Mouse (Mus musculus) embryo, embryonic 11 days (tissue): ENCODE data around the gene Rplp1.

Experiments used
- DNase-seq: peaks from one replicate; pipeline ENCODE4 v3.0.0-alpha.2; 2015

Rplp1 gene

DNA sequence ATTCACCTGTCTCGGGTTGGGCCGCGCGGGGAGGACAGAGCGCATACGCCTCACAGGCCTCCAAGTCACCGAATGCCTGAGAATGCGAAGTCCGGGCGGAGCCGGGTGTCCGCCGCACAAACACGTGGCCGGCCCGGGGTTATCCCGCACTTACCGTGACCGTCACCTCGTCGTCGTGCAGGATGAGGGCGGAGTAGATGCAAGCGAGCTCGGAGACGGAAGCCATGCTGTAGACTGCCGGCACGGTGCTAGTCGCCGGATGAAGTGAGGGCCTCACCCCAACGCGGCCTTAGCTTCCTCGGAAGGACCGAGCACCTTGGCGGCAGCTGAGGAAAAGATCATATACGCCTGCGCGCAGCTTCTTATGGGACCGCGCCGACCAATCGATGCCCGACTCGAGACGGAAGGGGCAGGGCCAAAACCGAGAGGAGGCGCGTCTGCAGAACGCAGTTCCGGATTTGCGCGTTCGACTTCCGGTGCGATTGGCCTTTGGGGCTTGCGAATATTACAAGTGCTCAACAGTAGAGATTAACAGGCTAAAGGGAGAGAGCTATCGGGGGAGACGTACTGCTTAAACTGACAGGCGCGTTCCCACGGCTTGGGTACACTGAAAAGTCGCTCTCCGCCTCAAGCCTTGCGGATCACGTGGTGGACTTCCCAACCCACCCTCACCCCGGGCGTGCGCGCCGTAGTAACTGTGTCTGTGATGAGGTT lies at the start of gene Rplp1:
Gene Rplp1 (minus strand): TSS at position 340 of the 714 bp plus-strand sequence.
- peak; percentile 98 for DNase-seq

DNA sequence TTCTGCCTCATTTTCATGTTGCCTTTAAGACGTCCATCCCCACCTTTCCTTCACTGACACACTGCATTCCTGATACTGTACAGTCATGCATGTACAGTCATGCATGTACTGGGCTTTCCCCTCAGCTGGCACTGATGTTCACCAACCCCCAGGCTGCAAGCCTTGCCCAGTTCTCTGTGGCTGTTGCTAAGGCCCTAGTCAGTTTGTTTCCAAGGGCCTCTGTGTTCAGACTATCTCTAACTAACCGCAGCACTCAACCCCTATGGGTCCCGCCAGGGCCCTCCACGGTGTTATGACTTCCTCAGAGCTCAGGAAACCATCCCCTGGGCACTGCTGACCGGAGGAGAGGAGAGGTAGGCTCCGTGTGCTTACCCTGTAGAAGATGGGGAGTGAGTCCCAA lies 49.0 kb upstream of the Rplp1 start:
- DNase-seq, result no peak

DNA sequence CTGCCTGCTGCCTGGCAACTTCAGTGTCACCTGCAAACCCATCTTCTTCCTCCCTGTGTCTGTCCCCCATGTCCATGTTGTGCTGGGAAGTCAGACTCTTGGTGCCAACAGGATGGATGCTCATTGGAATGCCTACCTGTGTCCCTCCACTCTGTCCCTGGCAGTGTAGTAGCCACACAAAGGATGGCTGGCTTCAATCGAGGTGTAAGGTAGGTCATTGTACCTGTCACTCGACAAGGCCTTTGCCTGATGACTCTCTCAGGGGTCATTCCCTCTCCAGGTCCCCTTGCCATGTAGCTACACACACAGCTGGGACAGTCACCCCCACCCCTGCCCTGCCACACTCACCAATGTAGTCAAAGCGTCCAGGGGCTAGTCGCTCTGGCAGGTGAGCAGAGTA lies 46.8 kb upstream of the Rplp1 start:
- no peak for DNase-seq

DNA sequence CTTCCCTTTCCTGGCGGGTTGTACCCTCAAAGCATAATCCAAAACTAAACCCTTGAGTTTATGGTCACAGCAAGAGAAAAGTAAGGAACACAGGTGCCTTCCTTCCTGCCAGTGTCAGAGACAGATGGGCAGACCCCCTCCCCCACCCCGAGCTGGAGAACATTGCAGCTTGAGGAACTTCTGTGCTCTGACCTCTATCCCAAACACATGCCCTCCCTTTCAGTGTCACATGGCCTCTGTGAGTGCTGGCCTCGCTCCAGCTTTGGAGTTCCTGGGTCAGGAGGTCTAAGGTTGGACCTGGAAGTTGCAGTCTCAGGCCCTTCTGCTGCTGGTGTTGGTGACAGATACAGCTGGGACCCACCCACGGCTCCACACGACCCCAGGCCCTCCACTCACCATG lies 46.4 kb upstream of the Rplp1 start:
- DNase-seq, result no peak

DNA sequence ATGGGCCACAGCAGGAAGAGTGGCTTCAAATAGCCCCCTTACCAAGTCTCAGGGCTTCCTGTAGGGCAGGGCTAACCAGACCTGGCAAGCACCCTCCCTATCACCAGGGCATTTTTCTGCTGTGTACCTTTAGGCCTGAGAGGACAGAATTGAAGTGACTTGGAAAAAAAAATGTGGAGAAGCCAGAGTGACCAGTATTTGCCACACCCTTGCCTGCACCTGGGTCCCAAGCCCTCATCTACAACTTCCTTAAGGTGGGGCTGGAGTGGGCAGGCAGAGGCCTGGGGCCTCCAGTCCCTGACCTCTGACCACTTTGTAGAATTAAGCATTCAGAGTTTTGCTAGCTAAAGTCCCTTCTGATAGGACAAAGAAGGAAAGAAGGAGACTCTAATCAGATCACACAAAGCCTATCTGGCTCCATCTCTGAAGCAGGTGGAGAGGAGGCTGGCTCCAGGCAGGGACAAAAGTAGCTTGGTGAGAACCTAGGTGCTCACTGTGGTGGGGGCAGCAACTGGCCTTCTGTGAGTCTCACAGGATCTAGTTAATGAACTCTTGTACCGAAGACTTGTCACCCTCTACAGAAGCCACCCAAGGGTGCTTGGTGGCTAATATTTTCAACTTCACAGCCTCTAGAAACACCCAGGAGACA lies 45.7 kb upstream of the Rplp1 start:
- no peak for DNase-seq

DNA sequence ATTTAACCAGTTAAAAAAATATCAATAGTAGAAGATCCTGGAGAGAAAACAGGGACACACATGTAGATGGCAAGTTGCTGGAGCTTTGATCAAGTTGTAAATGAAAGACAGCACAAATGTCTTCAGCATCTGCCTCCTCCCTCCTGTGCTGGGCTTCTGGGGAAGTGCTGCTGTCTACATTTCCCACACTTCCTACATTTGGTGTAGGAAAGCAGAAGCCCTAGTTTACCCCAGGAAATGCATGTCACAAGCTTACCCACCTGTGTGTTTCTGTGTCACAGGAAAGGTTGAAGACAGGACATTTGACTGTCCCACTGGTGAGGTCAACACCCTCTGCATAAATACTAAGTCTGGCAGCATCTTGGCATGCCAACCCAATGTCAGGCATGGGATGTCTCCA lies 40.4 kb upstream of the Rplp1 start:
- no peak for DNase-seq

DNA sequence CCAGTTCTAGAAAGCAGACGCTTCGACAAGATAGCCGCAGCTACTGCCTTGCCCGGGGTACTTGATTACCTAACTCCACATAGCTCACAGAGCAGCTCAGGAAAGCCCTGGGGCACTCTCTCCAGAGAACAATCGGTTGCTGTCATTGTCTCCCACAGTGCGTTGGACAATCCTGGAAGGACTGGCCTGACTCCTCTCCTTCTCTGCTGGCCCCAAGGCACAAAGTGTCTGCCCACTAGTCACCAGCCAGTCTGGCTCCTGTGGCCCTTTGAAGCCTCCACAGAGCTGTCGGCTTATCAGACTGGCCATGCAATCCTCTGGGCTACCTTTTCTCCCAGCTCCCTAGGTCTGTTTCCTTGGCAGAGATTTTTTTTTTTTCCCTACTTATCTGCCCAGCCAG lies 37.9 kb upstream of the Rplp1 start:
- DNase-seq, result no peak

DNA sequence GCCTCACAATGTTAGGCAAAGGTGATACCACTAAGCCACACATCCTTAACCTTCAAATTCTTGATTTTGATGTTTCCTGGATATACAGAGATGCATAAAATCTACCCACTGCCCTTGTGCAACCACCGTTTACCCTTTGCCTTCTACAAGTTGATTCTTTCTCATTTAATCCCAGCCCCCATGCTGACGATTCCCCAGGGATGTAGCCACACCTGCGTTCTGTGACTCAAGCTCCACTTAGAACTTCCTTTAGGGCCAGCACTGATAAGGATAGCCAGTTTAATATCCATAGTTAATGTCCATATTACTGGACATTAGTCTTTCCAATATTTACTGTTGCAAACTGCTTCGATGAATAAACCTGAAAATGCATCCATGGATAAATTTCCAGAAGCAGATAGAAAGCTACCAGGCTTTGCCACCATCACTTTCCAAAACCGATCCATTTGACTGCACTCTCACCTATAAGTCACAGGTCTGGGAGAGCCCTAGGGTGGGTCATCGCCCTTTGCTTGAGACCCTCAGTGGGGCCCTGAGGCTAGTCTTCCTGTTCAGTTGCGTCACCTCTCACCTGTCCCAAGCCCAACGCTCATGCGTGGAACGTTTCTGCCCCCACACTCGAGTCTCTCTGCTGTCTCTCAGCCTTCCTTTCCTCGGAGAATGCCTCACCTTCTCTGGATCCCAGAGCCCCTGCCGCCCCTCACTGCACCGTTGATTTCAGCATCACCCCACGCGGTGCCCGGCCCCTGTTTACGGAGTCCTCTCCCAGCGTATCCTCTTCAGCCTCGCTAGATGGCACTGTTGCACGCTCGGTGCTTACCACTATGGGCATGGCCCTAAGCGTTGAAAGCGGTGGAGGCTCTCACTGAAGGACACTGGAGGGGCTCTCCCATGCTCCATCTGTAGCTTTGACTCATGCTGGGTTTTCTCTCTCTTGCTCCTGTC lies 33.3 kb upstream of the Rplp1 start:
- peak; percentile 95 for DNase-seq

DNA sequence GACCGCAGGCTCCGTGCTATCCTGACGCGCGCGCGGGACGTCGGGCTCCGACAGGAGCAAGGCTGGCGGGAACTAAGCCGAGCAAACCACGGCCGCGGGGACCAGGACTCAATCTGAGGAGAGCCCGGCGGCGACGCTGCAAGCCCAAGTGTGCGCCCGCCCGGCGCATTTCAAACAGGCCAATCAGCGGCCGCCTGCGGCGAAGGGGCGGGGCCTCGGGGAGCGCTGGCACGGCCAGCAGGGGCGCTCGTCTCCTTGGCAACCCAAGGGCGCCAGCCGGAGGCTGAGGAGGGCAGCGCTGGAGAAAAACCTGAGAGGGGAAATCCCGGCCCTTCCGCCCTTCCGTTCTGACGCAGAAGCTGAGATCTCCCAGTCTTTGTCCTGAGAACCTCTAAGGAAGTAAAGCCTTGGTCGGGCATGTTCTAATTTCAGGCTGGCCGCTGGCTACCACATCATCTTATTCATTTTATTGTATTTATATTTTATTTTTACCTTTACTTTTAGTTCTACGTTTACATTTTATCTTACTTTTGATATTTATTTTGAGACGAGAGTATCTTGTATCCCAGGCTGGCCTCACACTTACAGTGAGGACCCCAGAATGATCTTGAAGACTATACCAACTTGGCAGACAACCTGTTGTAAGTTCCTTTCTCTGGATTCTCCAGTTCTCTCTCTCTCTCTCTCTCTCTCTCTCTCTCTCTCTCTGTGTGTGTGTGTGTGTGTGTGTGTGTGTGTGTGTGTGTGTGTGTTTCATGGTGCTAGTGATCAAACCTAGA lies 32.5 kb upstream of the Rplp1 start, which contains the start of gene Kif23:
Gene Kif23 (minus strand): TSS at position 152 of the 779 bp plus-strand sequence.
- peak; percentile 99 for DNase-seq

DNA sequence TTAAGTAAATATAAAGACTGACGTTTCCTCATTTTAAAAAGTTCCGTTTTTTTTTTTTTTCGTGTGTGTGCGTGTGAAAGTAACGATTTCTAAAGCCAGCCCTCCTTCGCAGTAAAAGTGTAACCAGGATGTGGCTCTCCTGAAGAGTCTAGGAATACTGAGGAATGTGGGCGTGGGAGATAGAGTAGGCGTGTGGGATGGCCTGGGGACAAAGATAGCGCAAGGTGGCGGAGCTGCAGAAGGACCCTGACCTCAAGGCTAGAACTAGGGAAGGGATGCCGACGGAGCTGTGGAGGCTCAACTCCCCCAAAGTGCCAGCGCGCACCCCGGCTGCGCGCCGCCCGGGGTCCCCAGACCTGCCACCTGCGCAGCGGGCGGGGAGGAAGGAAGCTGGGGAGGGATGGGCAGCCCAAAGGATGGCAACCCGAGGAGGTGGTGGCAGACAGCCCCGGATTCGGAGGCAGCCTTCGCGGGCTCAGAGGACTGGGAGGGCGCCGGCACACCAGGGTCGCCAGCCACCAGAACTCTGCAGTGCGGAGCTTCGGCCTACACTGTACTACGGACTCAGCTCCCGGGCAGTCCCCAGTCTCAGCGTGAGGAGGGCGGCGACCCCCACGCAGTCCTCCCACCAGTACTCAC lies 31.8 kb upstream of the Rplp1 start:
- DNase-seq, result peak; percentile 70

DNA sequence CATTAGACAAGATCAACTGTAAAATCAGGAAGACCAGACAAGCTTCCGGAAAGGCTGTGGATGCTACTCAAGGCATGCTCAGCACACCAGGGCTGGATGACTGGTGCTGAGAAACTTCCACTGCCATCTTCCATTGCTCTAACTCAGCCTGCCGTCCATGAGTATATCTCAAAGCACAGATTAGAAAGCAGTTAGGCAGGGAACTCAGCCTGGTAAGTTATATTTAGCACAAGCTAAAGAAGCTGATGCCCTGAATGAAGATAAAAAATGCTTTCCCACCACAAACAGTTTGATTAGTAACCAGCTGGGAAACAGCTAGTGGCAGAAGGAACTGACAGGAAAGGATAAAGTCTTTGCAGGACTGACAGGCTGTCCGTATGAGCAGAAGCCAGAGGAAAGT lies 26.7 kb upstream of the Rplp1 start:
- no peak for DNase-seq

DNA sequence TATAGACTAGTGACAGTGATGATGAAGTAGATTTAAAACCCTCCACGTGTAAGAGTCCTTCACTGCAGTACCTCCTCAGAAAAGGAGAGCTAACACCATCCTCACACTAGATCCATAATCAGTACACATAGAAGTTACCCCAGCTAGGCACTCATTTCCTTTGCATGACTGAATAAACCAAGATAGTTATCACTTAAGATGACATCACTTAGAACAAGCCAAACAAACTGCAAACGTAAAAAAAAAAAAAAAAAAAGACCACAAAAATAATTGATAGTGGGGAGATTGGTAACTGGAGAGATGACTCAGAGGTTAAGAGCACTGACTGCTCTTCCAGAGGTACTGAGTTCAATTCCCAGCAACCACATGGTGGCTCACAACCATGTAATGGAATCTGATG lies 19.0 kb upstream of the Rplp1 start:
- DNase-seq, result no peak

DNA sequence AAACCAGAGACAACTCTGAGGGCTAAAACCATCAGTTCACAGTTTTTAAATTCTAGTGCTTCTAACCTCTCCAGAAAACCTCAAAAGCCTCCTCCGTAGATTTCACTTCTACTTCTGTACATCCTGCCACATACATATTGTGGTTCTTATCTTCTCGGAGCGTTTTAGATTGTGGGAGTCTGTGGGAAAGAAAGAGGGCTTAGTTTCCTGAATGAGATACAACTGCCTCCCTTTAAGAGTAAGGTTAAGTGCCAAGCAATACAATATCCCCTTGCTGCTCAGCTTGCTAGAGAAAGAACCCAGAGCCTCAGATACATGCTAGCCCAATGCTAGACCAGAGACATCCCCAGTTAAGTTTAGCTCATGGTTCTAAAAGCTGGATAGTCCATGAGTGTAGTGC lies 17.7 kb upstream of the Rplp1 start:
- DNase-seq, result no peak

DNA sequence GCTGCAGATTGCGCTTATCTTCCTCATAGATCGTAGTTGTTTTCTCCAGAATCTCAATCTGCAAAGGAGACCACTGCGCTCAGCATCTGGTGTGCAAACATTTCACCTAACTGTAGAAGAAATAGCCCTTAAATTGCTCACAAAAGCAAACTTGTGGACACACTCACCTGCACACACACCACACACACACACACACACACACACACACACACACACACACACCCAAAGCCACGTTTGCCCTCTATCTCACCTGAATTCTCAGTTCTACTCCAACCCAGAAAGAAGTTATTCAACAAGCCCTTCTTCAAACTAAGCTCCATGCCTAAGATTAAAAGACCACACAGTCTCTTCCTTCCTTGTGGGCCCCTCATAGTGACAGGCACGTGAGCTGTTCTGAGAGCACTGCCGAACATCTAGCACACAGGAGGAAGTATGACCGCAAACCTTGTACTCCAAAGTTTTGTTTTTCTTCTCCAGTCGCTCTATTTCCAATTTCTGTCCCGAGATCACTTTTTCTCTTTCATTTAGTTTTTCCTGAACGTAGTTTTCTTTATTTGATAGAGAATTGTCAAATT lies 10.8 kb upstream of the Rplp1 start:
- no peak for DNase-seq

DNA sequence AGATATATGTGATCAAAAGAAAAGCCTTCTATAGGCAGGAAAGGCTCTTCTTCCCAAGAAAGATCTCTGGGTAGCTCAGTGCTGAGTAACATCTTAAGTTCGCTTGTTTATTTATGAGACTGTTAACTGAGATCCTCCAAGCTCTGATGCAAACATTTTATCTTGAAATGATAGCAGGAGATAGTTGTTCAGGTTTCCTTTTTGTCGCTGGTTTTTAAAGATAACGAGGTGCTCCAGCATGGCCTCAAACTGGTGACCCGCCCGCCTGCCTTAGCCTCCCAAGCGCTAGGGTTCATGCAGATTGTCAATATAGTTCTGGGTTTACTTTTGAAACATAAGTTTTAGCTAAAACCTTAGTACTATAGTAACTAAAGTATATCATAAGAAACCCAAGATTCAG lies 6.0 kb upstream of the Rplp1 start:
- DNase-seq, result no peak

DNA sequence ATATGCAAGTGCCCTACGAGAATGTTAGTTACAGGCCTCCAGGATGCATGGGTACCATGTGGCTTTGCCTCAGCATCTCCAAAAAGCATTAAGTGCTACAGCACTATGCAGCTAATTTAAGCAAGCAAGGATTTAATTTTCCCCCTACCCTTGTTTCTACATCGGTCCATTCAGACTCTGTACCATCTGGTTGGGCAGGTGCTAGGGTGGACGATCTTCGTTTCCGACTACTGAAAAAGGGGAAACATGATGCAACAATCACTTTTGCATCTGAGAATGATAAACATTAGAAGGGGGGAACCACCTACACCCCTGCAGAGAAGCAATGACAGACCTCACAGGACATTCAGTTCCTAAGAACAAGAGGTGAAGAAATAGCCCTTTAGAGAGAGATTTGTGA lies 5.1 kb upstream of the Rplp1 start:
- DNase-seq, result no peak

DNA sequence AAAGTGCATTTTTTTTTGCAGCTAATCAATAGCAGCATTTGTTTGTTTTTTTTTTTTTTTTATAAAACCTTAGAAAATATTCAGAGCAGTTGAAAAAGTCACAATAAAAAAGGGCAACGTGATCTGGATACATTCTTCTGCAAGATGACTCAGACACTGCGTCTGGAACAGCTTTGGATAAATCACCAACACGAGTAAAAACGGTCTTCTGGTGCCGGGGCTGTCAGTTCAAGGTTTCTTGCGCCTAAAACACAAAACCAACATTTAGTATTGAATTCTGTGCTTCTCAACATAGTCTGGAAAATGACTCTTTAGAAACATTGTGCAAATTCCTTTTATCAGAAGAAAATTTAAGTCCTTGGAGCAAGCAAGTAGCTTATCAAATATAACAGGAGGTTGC lies 3.1 kb upstream of the Rplp1 start:
- DNase-seq, result no peak

DNA sequence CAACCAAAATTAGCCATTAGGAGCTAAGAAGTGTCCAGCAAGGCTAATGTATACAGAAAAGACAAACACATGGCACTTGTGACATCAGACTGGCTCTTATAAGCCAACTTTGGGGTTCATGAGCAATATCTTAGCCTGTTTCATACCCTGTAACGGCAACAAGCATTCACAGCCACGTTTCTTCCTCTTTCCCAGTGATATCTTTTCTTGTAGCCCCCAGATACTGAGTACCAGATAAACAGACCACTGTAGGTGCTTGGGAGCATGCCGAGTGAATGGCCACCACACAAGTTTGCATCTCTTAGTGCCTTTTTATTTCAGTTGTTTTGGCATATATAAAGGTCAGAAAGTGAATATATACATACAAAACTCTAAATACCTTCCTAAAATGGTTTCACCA lies 2.6 kb upstream of the Rplp1 start:
- no peak for DNase-seq

DNA sequence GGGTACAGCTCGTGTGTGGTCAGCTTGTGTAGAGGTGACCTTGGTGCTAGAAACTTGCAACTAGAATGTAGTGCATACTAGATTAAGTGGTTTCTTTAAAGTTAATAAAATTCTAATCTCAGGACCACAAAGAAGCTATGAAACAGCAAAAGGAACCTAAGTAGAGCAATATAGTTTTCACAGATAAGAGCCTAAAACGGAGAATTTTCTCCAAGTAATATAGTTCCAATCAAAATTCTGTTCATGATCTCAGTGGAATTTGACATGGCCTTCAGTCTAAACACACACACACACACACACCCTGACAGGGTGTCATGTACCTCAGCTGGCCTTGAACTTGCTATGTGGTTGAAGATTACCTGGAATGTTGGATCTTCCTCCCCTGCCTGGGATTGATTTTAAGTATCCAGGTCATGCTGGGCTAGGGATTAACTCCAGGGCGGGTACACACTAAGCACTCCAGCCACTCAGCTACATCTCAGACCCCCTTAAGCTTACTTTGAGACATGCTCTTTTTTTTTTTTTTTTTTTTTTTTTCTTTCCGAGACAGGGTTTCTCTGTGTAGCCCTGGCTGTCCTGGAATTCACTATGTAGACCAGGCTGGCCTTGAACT lies 1.2 kb upstream of the Rplp1 start:
- no peak for DNase-seq

DNA sequence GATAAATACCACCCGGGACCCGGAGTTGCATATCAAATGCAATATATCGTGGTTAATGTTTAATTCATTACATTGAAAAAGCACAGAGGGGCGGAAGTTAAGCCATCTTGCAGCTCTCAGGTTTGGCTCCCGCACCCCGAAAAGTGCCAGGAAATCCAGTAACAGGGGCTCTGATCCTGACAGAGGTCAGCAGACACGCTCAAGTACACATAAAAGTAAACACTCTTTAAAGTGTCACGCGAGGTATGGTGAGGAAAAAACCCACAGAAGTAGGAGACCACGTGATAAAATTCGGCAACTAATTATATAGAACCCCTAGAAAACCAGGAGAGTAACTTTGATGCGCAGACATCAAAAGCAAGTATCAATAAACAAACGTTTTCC lies 567 bp upstream of the Rplp1 start:
- no peak for DNase-seq

DNA sequence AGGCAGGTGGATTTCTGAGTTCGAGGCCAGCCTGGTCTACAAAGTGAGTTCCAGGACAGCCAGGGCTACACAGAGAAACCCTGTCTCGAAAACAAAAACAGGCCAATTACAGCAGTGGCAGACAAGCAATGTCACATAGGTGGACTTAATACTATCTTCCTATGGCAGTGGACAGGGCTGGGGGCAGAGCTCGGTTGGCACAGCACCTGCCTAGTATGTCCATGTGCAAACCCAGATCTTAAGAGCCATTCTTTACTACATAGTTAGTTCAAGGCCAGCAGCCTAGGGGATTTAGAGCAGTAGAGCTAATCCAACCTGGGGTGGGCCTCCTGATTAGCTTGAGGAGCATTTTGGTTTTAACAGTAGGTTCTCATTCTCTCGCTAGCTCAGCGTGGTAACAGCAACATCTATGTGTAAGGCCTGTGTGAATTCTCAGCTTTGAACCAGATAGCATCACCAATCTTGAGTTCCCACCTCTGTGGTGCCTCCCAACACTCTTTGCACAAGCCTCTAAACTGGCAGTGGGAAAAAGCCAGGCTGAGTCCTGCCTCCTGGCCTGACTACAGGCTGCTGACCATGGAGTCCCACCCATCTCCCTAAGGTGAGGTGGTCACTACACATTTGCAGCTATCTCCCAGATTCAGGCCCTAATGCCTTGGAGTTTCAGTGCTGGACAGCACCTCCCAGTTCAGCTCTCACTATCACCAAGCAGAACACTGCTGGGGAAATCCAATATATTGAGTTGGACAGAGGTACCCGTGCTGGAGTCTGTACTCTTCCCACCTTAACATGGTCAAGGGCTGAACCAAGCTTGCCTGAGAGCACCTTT lies 2.8 kb downstream of the Rplp1 start:
- DNase-seq, result no peak
